ENCODE assay signal across 8 mouse cellular contexts in the genomic region with DNA sequence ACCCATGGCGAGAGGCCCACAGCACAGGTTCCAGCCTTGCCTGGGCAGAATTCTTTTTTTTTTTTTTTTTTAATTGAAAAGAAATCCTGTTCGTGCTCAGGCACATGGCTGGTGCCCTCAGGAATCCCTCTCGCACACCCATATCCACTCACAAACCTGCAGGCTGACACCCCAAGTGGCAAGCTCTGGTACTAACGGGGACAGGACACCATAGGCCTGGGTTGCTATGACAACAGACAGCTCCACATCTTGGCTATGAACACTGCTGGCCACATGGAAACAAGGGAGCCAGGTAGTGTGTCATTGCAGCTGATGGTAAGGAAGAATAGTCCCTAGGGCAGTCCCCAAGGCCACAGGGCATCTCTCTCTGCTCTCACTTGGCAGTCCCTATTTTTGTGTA. TPM values are rescaled to one million over a fixed set of nuclear protein-coding genes. Genes with fewer than 3 reads are reported as not detected.
DNase-seq lines count a peak whose midpoint lies in the region; ATAC-seq lines count a peak whose summit lies in the region.

No protein-coding gene starts in this region.

- no peak overlapping the region for H3K9ac ChIP-seq in midbrain, embryonic 13.5 days (replicated peaks)

- no peaks in the 10 kb centered on the region for H3K36me3 ChIP-seq in midbrain, embryonic 13.5 days

- peaks cover 28% of the 10 kb centered on the region for H3K4me1 ChIP-seq in midbrain, embryonic 13.5 days (replicated peaks)

- H3K9me3 ChIP-seq in midbrain, embryonic 13.5 days: 0 out of 2 replicates have a peak, but pooled peaks cover 2% of the 10 kb centered on the region

- no peak overlapping the region for H3K4me3 ChIP-seq in midbrain, embryonic 13.5 days (replicated peaks)

- no peak overlapping the region for H3K27ac ChIP-seq in midbrain, embryonic 13.5 days

- WGBS in midbrain, embryonic 13.5 days: 31% methylated on average over 4 of the region's 4 CpGs

- DNase-seq in layer of hippocampus, adult 9-11 months: peak; percentile 59
- no peak for DNase-seq in layer of hippocampus, postnatal 25 days (ENCODE audit: extremely low spot score in 1 of 2, low spot score in 1 of 2)
- peak; percentile 35 to 62 for DNase-seq in cerebellum, adult 18-20 months
- DNase-seq in frontal cortex, postnatal 14 days (ENCODE audit: low spot score in 2 of 2): peak; percentile 22 to 59
- no peak for DNase-seq in spleen, adult 18-20 months
- DNase-seq in urinary bladder, adult 18-20 months (ENCODE audit: low spot score in 2 of 2): no peak

- ATAC-seq in midbrain, embryonic 13.5 days: peak; percentile 86
- ATAC-seq in erythroblast, adult 5-6 weeks (replicated peaks; ENCODE audit: low FRiP score, poor library complexity, severe bottlenecking): no peak

- H3K27me3 ChIP-seq in midbrain, embryonic 13.5 days: no peaks in the 10 kb centered on the region

- H3K4me2 ChIP-seq in midbrain, embryonic 13.5 days (replicated peaks): no peak overlapping the region

RNA-seq across cellular contexts. Expression of gene Rai1, which starts 15.9 kb away (rescaled TPM):
- 10 to 100 TPM; 60.2 to 76.4 TPM for total RNA-seq in layer of hippocampus, postnatal 25 days (2021)
- 32.7 and 33.8 TPM in 2 replicates for polyA plus RNA-seq in midbrain, embryonic 13.5 days (2015; fragmentation: Nextera tagmentation; extraction: Ambion mirVana)
- 4.0 and 6.3 TPM in 2 replicates for total RNA-seq in erythroblast, adult 5-6 weeks (2015; ENCODE audit: low replicate concordance)
- total RNA-seq in erythroblast, adult 5-6 weeks (2017; ENCODE audit: low replicate concordance): 1.3 and 1.5 TPM in 2 replicates

RNA-seq across cellular contexts. Expression of gene Pemt, which starts 42.7 kb away (rescaled TPM):
- 1 to 10 TPM; 4.0 to 4.7 TPM for total RNA-seq in layer of hippocampus, postnatal 25 days (2021)
- 5.6 and 6.9 TPM in 2 replicates for polyA plus RNA-seq in midbrain, embryonic 13.5 days (2015; fragmentation: Nextera tagmentation; extraction: Ambion mirVana)
- total RNA-seq in erythroblast, adult 5-6 weeks (2015; ENCODE audit: low replicate concordance): 3.8 and 6.7 TPM in 2 replicates
- total RNA-seq in erythroblast, adult 5-6 weeks (2017; ENCODE audit: low replicate concordance): 0.98 and 6.6 TPM in 2 replicates

Comparison
In these comparisons a context has a peak if more than half of its experiments do, and no peak if none do; other contexts are left out.
1. DNase-seq: peak in layer of hippocampus, adult 9-11 months (single experiment), cerebellum, adult 18-20 months (2 of 2) and frontal cortex, postnatal 14 days (2 of 2); none in layer of hippocampus, postnatal 25 days (0 of 2), spleen, adult 18-20 months (0 of 2) and urinary bladder, adult 18-20 months (0 of 2).
2. RNA of gene Rai1, which starts 15.9 kb away (total RNA-seq): 60.2 to 76.4 TPM in layer of hippocampus, postnatal 25 days; 1.3 to 6.3 TPM in erythroblast, adult 5-6 weeks; every median in the first group is over 4 times any median in the second.